Mouse (Mus musculus) liver, embryonic 16.5 days (tissue): ENCODE measurements around the gene Ccser1. TPM values are rescaled to one million over a fixed set of nuclear protein-coding genes. Genes with fewer than 3 reads are reported as not detected.

Experiments used
- ATAC-seq: fragments of 200-750 bp; cut with Nextera tagmentation; 2 replicates; pipeline ENCODE4 v1.8.0; 2017; ENCODE audit warnings: low read depth, mild to moderate bottlenecking, moderate number of reproducible peaks, moderate library complexity
- H3K27ac ChIP-seq: fragments of 300-500 bp; sonication (generic); 2 replicates; pipeline ENCODE4 v1.5.1; 2014; ENCODE audit warnings: mild to moderate bottlenecking, low read length
- H3K27me3 ChIP-seq: fragments of 300-500 bp; sonication (generic); 2 replicates; pipeline ENCODE4 v1.6.1; 2014; ENCODE audit warnings: low read depth, low read length, mixed read lengths; ENCODE audit not compliant: control insufficient read depth, insufficient read depth
- H3K36me3 ChIP-seq: fragments of 300-500 bp; sonication (generic); 2 replicates; pipeline ENCODE4 v1.6.1; 2014; ENCODE audit warnings: mild to moderate bottlenecking; ENCODE audit not compliant: control insufficient read depth, insufficient read depth
- H3K4me1 ChIP-seq: fragments of 300-500 bp; sonication (generic); 2 replicates; pipeline ENCODE4 v1.6.1; 2014; ENCODE audit warnings: low read depth, low read length, mixed read lengths; ENCODE audit not compliant: control insufficient read depth
- H3K4me2 ChIP-seq: fragments of 300-500 bp; sonication (generic); 2 replicates; pipeline ENCODE4 v1.6.1; 2014; ENCODE audit warnings: low read depth, low read length, mixed read lengths
- H3K4me3 ChIP-seq: fragments of 300-500 bp; sonication (generic); 2 replicates; pipeline ENCODE4 v1.5.1; 2014; ENCODE audit warnings: low read depth, mild to moderate bottlenecking, low read length
- H3K9ac ChIP-seq: fragments of 300-500 bp; sonication (generic); 2 replicates; pipeline ENCODE4 v1.6.1; 2014; ENCODE audit warnings: low read depth, low read length
- H3K9me3 ChIP-seq: fragments of 300-500 bp; sonication (generic); replicated peaks from 2 replicates; pipeline ENCODE4 v1.6.1; 2016; ENCODE audit warnings: low read length; ENCODE audit not compliant: control insufficient read depth
- WGBS: fragments of 180-500 bp; shearing (Covaris S2); extraction: QIAGEN DNeasy Blood & Tissue Kit; methylation state at CpG from one replicate; pipeline ENCODE4 v1.1.7; 2014; ENCODE audit not compliant: insufficient replicate concordance; 5-methylcytosine and 5-hydroxymethylcytosine counted together
- polyA plus RNA-seq: library from polyadenylated mRNA; unstranded; fragments of >200 nt; fragmentation: Nextera tagmentation; extraction: Ambion mirVana; gene quantifications from 2 replicates; pipeline ENCODE4 v1.2.1, GENCODE M21; 2015

Ccser1 gene
- polyA plus RNA-seq, 1 experiment from 2014 or later = 0.09 TPM

DNA sequence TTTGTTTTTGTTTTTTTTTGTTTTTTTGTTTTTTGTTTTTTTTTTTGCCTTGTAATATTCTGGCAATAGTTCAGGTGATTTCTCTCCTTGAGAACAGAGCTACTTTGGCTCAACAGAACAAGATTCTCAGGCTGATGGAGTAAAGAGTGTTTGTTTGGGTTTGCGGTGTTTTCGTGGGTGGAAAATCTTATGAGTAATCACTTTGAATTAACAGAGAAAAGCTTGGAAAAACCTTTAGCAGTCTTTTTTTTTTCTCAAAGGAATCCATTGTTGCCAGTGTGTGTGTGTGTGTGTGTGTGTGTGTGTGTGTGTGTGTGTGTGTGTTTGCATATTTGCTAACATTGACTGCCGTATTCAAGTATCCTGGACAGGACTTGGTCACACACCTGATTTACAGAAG, 81.3 kb downstream of the Ccser1 start:
- ATAC-seq = no peak
- 70% methylated on average over 3 of the region's 3 CpGs for WGBS
- no peak overlapping the region for H3K4me3 ChIP-seq
- H3K27ac ChIP-seq = no peak overlapping the region
- no peaks in the 10 kb centered on the region for H3K9me3 ChIP-seq
- H3K4me1 ChIP-seq = no peaks in the 10 kb centered on the region
- no peak overlapping the region for H3K9ac ChIP-seq
- H3K36me3 ChIP-seq = no peaks in the 10 kb centered on the region
- no peaks in the 10 kb centered on the region for H3K27me3 ChIP-seq
- H3K4me2 ChIP-seq = no peak overlapping the region

DNA sequence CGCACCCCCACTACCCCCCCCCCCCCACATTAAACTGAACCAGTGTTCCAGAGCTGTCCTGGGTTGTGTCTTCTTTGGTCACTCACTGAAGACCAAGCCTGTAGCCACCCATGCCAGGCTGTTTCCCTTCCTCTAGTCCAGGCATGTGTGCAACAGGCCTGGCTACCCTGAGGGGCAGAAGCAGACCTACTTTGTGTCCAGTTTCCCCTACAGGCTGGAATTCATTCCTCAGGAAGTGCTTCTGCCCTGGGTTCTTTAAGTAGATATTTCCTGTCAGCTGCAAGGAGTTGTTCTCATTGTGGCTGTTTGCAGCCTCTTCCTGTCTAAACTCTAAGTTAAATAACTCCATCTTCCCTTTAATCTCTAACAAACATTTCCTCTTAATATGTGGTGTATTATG, 82.3 kb downstream of the Ccser1 start:
- no peaks in the 10 kb centered on the region for H3K27me3 ChIP-seq
- H3K4me1 ChIP-seq = no peaks in the 10 kb centered on the region
- H3K9me3 ChIP-seq = no peaks in the 10 kb centered on the region
- no peak for ATAC-seq
- no peak overlapping the region for H3K9ac ChIP-seq
- H3K27ac ChIP-seq = no peak overlapping the region
- no peak overlapping the region for H3K4me2 ChIP-seq
- no peak overlapping the region for H3K4me3 ChIP-seq
- H3K36me3 ChIP-seq = no peaks in the 10 kb centered on the region
- 17% methylated on average over 1 of the region's 1 CpGs for WGBS

DNA sequence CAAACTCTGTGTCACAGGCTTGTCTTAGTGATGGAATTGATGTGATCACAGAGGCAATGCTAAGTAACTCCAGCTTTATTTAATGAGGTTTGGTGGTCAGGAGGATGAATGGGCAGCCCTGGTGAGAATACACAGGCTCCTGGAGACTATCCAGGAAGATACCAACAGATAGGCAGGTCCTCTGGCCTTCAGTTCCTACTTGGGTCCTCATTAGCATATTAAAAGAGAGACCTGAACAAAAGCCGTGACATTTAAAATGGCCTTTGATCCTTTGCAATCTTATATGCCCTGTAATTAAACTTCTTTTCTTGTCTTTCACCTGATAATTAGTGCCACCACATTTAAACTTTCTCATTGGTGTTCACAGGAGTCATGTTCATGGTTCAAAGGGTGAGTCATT, 83.2 kb downstream of the Ccser1 start:
- H3K9ac ChIP-seq = no peak overlapping the region
- no peaks in the 10 kb centered on the region for H3K36me3 ChIP-seq
- H3K4me3 ChIP-seq = no peak overlapping the region
- no peaks in the 10 kb centered on the region for H3K4me1 ChIP-seq
- no peak for ATAC-seq
- H3K27me3 ChIP-seq = no peaks in the 10 kb centered on the region
- no peak overlapping the region for H3K4me2 ChIP-seq
- 43% methylated on average over 1 of the region's 1 CpGs for WGBS
- H3K9me3 ChIP-seq = no peaks in the 10 kb centered on the region
- H3K27ac ChIP-seq = no peak overlapping the region

DNA sequence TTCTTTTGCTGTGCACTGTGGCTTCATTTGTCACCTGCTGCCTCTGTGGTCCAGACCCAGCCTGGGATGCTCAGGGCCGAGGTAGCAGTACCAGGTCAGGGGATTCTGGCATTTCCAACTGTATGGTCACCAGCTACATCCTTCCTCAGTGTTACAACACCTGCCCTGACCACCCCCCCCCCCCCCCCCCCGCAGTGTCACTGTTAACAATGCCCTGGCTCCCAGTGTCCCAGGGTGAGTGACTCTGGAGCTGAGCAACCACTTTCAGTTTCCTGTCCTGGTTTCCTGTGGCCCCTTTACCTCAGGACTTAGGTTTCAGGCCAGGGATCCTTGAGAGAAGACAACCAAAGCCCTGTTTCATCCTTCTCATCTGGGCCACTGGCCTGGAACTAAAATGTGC, 90.9 kb downstream of the Ccser1 start:
- 8% methylated on average over 2 of the region's 2 CpGs for WGBS
- Histone ChIP-seq H3K4me2 (no peak overlapping the region), H3K9me3 (no peaks in the 10 kb centered on the region), H3K27ac (no peak overlapping the region), H3K4me3 (no peak overlapping the region), H3K9ac (no peak overlapping the region), H3K4me1 (no peaks in the 10 kb centered on the region), H3K27me3 (no peaks in the 10 kb centered on the region), H3K36me3 (no peaks in the 10 kb centered on the region)
- no peak for ATAC-seq

GRCm38 (mm10) chr6:61273430-61273829, 93.3 kb downstream of the Ccser1 start:
- no peak for ATAC-seq
- H3K4me3 ChIP-seq = no peak overlapping the region

DNA sequence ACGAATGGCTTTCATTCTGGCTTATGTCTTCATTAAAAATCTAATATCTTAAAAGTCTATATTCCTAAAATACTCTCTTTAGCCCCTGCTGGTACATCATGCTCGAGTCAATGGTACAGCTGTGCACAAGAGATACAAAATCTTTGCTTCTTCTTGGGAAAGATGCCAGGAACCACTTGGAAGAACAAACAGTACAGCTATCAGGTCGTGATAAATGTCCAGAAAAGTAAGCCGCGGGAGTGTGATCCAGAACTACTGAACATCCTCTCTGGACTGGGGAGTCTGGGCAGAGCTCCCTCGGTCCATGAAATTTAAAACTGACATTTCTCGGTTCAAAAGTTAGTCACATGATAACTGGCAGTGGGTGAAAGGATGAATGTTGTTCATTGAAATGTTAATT, 99.4 kb downstream of the Ccser1 start:
- WGBS = 55% methylated on average over 7 of the region's 7 CpGs
- H3K9ac ChIP-seq = no peak overlapping the region
- no peaks in the 10 kb centered on the region for H3K27me3 ChIP-seq

More at GRCm38 (mm10) chr6:61273430-61273829, 93.3 kb downstream of the Ccser1 start:
- Histone ChIP-seq H3K9me3 (no peaks in the 10 kb centered on the region), H3K4me2 (no peak overlapping the region), H3K27ac (no peak overlapping the region), H3K4me1 (no peaks in the 10 kb centered on the region), H3K9ac (no peak overlapping the region), H3K36me3 (no peaks in the 10 kb centered on the region), H3K27me3 (no peaks in the 10 kb centered on the region)
- WGBS = 35% methylated on average over 3 of the region's 3 CpGs

GRCm38 (mm10) chr6:61292927-61293326, 112.8 kb downstream of the Ccser1 start:
- Histone ChIP-seq H3K9me3 (no peaks in the 10 kb centered on the region), H3K36me3 (no peaks in the 10 kb centered on the region), H3K9ac (no peak overlapping the region), H3K4me2 (no peak overlapping the region), H3K27me3 (no peaks in the 10 kb centered on the region), H3K4me3 (no peak overlapping the region), H3K4me1 (no peaks in the 10 kb centered on the region), H3K27ac (no peak overlapping the region)
- WGBS = 20% methylated on average over 3 of the region's 3 CpGs
- no peak for ATAC-seq

More for the DNA sequence above, 99.4 kb downstream of the Ccser1 start:
- H3K4me3 ChIP-seq = no peak overlapping the region
- H3K27ac ChIP-seq = no peak overlapping the region
- ATAC-seq = no peak
- no peaks in the 10 kb centered on the region for H3K36me3 ChIP-seq
- H3K4me2 ChIP-seq = no peak overlapping the region
- H3K9me3 ChIP-seq = no peaks in the 10 kb centered on the region
- no peaks in the 10 kb centered on the region for H3K4me1 ChIP-seq

DNA sequence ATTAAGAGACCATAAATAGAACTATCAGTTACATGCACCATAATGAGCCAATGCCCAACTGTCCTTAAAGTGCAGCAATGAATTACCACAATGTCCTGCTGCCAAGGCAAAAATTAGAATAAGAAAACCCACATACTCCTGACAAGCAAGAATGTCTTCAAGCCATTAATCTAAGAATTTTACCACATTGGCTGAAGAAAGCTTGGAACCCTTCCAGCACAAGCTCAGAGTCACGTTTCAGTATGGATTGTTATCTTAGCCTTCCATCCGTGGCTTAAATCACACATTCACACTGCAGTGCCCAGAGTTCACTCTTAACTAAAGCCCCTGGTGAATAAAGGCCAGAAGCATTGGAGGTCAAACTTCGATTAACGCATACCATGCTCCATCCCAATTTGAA, 115.4 kb downstream of the Ccser1 start:
- Histone ChIP-seq H3K9me3 (no peaks in the 10 kb centered on the region), H3K4me3 (no peak overlapping the region), H3K9ac (no peak overlapping the region), H3K4me1 (no peaks in the 10 kb centered on the region), H3K36me3 (no peaks in the 10 kb centered on the region), H3K27me3 (no peaks in the 10 kb centered on the region), H3K4me2 (no peak overlapping the region), H3K27ac (no peak overlapping the region)
- WGBS = 43% methylated on average over 4 of the region's 4 CpGs
- no peak for ATAC-seq

DNA sequence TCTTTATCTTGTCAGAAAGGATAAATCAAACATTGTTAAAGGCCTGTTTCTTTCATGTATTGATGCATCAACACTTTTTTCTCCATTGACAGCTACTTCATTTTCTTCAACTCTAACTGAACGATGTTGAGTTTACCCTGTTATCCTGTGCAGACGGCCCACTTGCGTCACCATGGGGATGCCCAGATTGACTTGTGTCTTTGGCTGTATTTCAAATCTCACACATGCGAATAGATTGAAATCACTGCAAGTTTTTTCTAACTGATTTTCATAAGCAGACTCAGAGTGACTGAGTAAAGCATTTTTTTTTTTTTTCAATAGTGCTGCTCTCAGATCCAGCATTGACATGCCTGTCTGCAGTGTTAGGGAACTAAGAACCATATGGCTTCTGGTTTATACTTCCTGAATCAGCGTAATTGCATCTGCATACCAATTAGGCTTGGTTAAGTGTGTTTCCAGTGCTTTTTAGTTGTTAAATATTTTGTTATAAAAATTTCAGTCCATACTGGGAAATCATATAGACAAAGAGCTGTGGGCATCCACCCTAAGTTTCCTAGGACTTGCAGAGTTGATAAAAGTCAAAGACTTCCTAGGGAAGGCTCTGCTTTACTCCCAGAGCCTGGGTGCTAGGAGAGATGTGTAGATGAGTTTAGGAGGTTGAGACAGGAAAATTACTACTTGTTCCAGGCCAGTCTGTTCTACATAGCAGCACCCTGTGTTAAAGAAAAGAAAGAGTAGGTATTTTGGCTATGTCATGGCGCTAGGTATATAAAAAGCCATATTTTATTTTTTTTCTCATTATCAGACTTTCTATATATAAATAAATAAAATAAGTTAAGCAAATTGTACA, 116.3 kb downstream of the Ccser1 start:
- Histone ChIP-seq H3K36me3 (no peaks in the 10 kb centered on the region), H3K9me3 (no peaks in the 10 kb centered on the region), H3K4me3 (no peak overlapping the region), H3K27ac (no peak overlapping the region), H3K4me1 (no peaks in the 10 kb centered on the region), H3K27me3 (no peaks in the 10 kb centered on the region), H3K9ac (no peak overlapping the region), H3K4me2 (no peak overlapping the region)
- WGBS = 54% methylated on average over 6 of the region's 6 CpGs
- no peak for ATAC-seq
